Mouse (Mus musculus): ENCODE data around the gene Fnbp1.

Gene Fnbp1

DNA sequence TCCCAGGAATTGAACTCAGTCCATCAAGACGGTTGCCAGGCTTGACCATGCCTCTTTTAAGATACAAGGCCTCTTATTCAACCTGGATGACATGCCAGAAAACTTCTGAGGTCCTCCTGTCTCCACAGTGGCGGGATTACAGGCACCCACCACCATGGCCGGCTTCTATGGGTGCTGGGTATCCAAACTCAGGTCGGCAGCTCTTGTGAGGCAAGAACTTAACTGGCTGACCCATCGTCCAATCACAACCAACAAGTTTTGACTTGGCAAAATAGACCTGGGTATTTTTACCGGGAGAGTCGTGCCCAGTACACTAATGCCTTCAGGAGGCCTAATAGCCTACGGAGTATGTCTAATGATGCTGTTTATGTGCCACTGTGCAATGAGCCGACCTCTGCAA, 15.8 kb downstream of the Fnbp1 start:
- DNase-seq (ENCODE audit: low read depth, low spot score): no peak

DNA sequence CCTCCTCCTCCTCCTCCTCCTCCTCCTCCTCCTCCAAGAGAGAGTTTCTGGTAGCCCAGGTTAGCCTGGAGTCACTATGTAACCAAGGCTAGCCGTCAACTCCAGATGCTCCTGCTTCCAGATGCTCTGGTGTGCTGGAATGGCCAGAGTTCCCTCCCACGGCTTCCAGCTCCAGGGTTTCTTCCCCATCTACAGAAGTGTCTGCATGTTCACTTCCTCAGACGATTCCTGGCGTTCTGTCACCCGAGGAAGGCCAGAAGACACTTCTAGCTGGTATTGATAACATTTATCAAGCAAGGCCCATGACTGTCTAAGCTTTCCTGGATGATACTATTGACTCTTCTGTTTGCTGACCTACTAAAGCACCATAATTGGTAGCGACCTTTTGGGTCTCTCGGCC, 16.7 kb downstream of the Fnbp1 start:
- no peak for DNase-seq (ENCODE audit: low read depth, low spot score)

DNA sequence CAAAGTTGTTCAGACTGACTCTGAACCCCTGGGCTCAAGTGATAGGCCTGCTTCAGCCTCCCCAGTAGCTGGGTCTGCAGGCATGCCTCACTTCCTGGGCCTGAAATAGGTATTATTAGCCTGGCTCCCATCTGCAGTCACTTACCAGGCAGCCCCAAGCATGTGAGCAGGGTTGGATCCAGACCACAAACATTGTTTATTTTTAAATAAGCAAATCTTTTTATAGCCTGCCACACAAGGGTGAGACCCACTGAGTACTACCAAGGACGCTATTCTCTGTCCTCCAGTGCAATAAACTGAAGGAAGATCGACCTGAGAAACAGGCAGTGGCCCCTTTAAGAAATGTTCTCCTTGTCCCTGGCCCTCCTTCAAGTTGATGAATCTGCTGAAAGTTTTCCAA, 17.1 kb downstream of the Fnbp1 start:
- no peak for DNase-seq (ENCODE audit: low read depth, low spot score)

DNA sequence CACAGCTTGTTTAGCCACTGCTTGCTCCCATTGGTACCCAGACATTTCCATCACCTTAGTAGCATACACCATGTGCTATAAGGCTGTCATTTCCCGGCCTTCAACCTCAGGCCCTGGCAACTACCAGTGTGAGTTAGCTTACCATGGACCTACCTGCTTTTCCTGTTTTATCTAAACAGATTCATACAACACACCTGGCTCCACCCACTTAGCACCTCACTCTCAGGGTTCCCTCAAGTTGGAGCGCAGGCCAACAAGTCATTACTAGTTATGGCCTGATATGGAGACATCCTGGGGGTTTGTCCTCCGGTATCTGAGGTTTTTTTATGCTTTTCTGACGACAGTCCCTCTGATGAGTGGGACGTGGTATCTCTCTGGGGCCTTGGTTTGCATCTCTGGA, 18.3 kb downstream of the Fnbp1 start:
- no peak for DNase-seq (ENCODE audit: low read depth, low spot score)

DNA sequence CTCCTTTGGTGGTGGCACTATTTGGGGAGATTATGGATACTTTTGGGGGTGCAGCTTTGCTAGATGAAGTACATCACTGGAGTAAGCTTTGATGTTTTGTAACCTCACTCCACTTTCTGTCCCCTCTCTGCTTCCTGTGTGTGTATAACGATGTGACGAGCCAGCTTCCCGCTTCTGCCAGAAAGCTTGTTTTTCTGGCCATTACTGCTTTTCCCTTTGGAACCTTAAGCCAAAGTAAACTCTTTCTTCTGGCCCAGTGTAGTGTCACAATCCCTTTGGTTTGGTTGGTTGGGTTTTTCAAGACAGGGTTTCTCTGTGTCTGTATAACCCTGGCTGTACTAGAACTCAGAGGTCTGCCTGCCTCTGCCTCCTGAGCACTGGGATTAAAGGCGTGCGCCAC, 19.0 kb downstream of the Fnbp1 start:
- no peak for DNase-seq (ENCODE audit: low read depth, low spot score)

DNA sequence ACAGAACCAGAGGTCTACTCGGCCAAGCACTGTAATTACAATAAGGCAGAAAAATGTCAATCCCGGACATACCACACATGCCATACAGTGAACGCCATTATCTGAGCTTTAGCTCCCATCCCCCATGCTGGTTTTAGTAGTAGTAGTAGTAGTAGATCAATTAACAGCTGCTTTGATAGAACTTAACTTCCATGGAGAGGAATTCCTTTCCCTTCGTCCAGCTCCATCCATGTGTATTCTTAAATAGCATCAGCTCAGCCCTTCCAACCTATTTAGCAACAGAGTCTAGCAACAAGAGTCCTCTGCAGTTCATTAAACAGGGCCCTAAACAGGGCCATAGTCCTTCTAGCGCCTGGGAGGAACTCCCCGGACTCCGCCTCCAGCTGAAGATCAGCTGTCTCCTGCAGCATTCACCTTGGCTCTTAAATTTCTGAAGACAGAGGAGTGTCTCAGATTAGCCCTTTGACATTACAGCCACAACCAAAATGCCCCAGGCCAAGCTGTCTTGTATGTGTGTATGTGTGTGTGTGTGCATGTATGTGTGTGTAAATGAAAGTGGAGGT, 20.6 kb downstream of the Fnbp1 start:
- no peak for DNase-seq (ENCODE audit: low read depth, low spot score)

DNA sequence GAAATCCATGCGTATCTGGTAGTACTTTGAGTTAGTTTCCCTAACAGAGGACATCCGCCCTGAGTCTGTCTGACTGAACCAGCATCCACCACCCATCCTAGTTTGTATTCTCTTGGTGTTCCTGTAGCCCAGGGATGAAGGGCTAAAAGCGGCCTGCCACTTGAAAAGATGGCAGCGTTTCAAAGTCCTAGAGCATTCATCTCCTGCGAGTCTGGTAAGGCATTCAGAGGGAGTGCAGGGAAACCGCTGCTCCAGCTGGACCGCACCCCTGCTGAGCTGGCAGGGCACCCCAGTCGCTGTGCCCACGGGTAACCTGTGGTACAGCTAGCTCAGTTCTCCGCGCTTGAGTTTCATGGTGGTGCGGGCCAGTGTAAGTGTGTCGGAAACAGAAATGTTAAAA, 22.0 kb downstream of the Fnbp1 start:
- DNase-seq (ENCODE audit: low read depth, low spot score): no peak

DNA sequence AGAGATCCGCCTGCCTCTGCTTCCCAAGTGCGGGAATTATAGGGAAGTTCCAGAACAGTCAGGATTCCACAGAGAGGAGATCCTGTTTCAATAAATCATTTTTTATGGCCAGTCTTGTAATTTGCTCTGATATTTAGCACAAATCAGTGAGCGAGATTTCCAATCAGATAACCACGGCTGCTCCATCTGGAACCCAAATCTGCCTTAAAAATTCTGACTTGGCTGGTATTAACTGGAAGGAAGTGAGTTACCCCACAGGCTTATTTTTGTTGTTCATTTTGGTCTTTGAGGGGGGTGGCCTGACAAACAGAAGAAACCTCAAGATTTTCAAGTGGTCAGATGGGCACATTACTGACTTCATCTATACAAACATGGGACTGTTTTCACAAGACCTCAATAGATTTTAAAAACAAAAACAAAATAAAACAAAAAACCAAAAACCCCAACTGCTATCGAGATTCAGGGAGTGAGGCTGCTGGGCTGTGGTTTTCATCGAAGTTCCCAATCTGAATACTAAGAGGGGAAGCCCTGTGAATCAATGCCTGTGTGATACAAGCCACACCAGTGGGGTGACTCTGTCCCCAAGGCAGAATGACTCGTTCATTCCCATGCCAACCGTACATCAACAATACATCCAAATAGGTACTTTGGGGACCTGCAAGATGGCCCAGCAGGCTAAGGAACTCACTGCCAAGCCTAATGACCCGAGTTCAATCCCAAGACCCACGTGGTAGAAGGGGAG, 23.0 kb downstream of the Fnbp1 start:
- DNase-seq (ENCODE audit: low read depth, low spot score): peak; percentile 67

DNA sequence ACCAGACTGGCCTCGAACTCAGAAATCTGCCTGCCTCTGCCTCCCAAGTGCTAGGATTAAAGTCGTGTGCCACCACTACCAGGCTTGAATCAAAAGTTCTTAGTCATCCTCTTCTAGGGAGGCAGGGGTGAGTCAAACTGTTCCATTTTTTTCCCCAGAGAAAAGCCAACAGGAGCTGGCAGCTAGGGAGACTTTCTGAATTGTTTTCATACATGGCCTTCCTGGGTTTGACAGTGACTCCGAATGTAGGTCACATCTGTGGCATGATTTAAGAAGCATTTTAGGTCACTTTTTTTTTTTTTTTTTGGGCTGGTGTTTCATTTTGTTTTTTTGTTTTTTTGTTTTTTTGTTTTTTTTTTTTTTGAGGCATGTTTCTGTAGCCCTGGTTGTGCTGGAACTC, 23.6 kb downstream of the Fnbp1 start:
- peak; percentile 32 for DNase-seq (ENCODE audit: low read depth, low spot score)

DNA sequence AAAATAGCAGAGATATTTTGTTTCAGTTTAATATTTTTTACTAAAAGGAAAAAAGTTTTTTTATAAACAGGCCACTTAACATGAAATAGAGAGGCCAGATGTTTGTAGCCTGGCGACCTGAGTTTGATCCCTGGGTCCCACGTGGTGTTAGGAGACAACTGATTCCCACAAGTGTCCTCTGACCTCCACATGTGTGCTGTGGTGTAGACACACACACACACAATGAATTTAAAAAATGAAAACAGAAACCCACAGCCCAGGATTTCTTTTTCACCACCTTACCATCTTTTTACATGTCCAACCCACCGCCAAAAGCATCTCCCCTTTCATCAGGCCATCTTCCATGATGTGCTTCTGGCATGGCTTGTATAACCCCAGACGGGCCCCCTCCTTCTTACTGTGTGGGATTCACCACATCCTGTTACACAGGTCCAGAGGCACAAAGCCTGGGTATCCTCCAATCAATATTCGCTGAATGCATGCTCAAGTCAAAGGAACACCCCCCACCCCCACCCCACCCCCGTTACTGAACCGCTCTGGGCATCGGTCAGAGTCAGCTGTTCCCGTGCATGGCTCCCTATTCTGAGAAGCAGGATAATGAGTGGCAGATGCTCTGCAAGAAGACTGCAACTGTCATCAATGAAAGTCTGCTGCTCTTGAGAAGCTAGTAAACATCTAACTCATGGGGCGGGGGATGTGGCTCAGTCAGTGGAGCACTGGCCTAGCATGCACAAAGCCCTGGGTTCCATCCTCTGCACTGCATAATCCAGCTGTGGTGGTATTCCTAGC, 25.7 kb downstream of the Fnbp1 start:
- peak; percentile 84 for DNase-seq (ENCODE audit: low read depth, low spot score)

DNA sequence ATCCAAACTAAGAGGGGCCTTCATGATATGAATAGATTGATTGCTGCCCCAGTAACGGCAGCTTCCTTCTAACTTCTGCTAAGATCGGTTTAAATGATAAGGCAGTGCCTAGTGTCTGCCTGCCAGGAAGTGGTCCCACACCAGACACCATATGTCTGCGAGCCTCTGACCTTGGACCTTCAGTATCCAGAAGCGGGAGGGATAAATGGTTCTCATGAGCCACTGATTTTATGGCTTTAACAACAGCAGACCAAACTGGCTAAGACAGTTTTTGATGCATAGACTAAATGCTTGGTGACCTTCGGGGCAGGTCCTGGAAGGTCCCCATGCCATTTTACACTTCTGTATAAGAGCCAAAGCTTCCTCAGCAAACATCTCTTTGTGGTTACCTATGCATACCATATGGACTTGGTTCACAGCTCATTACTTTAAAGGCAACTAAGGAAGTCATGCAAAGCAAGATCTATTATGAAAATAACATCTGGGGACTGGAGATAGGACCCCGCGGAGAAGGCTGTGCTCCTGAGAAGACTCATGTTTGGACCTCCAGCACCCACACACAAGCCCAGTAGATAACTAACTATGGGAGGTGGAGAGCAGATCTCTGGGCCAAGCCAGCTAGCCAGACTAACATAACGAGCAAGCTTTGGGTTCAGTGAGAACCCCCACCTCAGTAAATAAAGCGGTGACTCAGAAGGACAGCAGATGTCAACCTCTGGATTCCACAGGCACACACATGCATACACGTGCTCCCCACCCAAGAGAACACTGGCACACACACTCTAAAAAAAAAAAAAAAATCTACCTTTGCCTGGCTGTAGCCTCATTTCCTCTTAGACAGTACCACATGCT, 26.5 kb downstream of the Fnbp1 start:
- DNase-seq (ENCODE audit: low read depth, low spot score): peak; percentile 56

DNA sequence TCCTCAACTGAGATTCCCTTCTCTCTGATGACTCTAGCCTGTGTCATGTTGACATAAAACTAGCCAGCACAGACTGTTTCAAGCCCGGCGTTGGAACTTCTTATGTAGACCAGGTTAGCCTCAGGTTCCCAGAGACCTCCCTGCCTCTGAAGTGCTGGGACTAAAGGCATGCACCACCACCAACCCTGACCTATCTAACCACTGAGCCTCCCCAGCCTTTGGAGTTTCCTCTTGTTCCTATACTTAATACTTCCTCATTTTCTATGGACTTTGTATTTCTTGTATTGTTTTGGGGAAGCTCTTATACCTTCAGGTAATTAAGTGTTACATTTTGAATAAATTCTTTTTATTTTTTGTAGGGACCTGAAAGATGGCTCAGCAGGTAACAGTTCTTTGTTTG, 27.6 kb downstream of the Fnbp1 start:
- no peak for DNase-seq (ENCODE audit: low read depth, low spot score)

DNA sequence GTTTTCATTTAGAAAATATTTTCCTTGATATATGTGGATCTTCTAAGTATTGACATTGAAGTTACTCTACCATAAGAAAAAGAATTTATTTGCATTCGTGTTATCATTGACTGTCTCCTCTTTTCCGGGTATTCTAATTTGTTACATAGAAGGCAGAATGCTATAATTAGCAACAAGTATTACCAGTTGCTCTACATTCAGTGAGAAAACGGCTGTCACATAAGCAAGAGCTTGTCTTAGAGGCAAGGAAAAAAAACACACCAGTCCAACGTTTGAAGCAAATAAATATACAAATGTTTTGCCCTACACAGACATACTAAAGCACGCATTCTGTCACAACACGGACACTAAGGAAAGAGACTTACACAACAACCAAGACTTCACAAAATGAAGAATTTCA, 30.1 kb downstream of the Fnbp1 start:
- no peak for DNase-seq (ENCODE audit: low read depth, low spot score)

DNA sequence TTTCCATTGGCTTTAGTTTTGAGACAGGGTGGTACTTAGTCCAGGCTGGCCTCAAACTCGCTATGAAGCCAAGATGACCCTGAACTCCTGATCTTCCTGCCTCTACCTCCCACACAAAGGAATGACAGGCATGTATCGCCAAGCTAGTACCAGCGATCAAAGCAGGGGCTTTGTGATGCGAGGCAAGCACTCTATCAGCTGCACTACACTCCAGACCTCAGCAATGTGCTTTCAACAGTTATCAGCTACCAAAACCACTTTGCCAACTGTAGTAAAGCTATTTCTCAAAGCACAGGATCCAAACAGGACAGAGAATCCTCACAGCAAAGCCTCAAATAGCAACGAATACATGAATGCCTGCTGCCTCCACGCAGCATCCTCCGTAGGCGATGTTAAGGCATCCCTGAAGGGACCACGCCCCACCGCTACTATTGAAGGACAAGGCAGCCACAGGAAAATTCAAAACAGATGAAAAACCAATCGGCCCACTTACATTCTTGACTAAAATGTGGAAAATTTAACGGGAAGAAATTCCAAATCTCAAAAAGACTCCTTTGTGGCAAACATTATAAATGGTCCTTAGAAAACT, 31.8 kb downstream of the Fnbp1 start:
- DNase-seq (ENCODE audit: low read depth, low spot score): no peak

DNA sequence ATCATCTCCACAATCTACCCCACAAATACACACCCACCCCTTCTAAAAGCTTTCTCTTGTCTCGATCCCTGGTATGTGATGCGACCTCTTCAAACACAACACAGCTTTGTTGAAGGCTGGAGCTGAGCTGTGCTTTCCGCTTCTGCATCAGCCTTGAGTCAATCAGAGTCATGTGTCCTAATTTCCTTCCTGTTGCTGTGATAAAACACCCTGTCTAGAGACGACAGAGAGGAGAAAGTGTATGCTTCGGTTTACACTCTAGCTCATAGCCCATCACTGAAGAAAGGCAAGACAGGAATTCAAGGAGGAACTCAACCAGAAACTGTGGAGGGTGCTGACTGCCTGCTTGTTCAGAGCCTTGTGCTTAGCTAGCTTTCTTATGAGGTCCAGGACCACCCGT, 33.6 kb downstream of the Fnbp1 start:
- DNase-seq (ENCODE audit: low read depth, low spot score): peak; percentile 77

DNA sequence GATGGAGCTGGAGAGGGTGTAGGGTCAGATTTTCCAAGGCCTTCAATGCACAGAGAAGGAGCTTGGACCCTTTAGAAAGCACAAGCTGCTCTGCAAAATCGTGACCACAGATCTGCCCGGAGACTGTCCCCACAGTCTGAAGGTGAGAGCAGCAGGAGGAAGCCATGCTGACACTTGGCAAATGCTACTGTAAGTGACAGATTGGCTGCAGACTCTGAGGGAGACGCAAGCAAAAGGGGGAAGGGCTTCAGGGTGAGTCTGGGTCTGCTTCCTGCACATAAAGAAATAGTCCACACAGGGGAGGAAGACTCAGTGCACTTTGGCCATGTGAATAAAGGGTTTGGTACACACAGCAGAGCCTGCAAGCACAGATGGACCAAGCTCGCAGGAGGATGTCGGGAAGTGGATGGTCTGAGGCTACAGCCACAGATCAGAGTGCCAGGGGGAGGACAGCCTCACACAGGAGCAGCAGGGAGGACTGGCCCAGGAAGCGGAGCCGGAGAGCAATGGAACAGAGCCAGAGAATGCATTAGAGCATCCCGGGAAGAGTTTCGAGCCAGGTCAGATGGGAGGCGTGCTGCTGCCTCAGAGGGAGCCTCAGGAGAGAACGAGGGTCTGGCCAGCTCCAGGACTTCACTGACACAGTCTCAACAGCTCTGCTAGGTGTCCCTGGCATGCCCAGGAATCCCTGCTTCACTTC, 35.0 kb downstream of the Fnbp1 start:
- DNase-seq (ENCODE audit: low read depth, low spot score): no peak

DNA sequence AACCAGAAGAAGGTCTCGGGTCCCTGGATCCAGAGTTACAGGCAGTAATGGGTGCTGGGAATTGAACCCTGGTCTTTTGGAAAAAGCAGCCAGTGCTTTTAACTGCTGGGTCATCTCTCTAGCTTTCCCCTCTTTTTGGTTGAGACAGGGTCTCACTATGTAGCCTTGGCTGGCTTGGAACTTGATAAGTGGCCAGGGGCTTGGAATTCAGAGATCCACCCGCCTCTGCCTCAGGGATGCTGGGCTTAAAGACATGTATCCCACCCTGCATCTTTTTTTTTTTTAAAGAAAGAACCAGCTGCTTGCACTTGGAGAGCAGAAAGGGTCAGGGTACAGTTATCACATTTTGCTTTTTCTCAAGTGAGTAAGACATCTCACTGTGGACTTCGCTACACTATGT, 35.8 kb downstream of the Fnbp1 start:
- DNase-seq (ENCODE audit: low read depth, low spot score): no peak

DNA sequence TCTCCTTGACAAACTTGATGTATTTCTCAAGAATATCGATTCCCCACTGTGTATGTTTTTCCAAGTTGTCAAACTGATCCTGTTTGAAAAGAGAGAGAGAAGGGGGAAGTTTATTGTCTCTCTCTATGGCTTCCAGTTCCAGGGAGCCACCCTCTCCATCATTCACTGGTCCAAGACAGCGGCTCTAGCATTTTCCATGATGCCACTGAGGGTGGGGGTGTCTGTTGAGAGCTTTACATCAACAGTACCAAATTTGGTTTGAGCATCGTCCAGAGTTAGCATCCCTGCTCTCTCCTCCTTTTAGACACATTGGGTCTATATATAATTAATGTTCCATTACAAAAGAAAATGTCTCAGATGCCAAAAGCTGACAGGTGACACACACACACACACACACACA, 36.5 kb downstream of the Fnbp1 start:
- peak; percentile 33 for DNase-seq (ENCODE audit: low read depth, low spot score)

DNA sequence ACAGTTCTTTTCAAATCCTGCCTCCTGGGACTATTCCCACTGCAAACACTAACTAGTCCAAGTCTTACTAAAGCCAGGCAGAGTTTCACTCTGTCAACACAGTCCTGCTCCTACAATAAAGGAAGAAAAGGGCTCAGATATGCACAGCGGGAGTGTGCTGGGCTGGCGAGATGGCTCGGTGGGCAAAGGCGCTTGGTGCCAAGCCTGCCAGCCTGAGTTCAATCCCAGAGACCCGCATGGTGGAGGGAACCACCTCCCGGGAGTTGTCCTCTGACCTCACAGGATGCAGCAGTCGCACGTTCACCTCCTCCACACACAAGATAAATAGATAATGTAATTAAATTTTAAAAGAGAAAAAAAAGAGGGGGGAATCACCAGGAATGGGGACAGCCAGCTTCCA, 38.5 kb downstream of the Fnbp1 start:
- DNase-seq (ENCODE audit: low read depth, low spot score): no peak

DNA sequence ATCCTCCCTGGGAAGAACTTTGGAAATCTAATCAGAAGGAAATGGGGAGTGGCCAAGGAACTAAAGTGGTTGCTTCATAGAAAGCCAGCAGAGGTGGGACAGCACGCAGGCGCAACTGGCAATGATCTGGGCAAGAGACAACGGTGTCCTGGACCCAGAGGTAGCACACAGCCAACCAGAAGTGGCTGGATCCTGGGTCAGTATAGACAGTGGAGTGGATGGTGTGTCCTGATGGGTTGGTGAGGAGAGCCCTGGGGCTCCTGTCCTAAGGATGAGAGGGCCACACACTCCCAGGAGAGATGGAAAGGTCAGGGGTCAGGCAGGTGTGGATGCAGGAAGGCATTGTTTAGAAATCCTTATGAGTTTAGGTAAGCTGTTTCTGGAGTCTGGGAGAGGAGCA, 40.5 kb downstream of the Fnbp1 start:
- DNase-seq (ENCODE audit: low read depth, low spot score): no peak

DNA sequence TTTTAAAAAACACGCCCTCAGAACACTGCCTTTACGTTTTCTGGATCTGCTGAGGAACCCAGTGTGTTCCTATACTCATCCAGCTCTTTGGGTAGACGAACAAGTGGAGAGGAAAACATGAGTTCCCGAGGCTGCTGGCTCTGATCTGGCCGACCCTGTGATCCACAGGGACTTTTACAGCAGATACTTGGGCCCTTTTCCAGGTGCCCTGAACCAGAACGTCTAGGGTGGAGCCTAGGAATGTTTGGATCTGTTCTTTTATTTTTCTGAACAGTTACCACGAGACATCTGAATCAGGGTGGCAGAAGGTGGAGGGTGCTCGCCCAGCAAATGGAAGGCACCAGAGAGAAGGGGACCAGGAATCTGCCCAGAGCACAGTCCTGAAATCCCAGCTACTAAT, 42.7 kb downstream of the Fnbp1 start:
- no peak for DNase-seq (ENCODE audit: low read depth, low spot score)
